Mouse (Mus musculus) MEL (cell line): ENCODE results near the gene Gabbr2. TPM values are rescaled to one million over a fixed set of nuclear protein-coding genes. Genes with fewer than 3 reads are reported as not detected.

ENCODE experiments used
- DNase-seq: peaks from one replicate; pipeline ENCODE4 v3.0.0; 2011; ENCODE audit warnings: low read depth, low spot score
- H3K27ac ChIP-seq: 2 replicates; pipeline ENCODE4 v1.5.1; 2012; ENCODE audit warnings: low read depth, mild to moderate bottlenecking, control low read depth, low read length, moderate library complexity; ENCODE audit not compliant: control insufficient read depth
- H3K27me3 ChIP-seq, 2 experiments: fragments of 150-350 bp in 1 of 2; sonication (generic) in 1 of 2; 2 replicates each; pipeline ENCODE4 v1.6.1; 2012; ENCODE audit warnings: low read length in 2 of 2, mild to moderate bottlenecking in 2 of 2, improper control_type of control experiment in 1 of 2, moderate library complexity in 1 of 2; ENCODE audit not compliant: insufficient read depth in 2 of 2, control insufficient read depth in 1 of 2
- H3K36me3 ChIP-seq, 2 experiments: 2 replicates each; pipeline ENCODE4 v1.6.1; 2012 to 2014; ENCODE audit warnings: low read length in 2 of 2, improper control_type of control experiment in 1 of 2, inconsistent platforms in 1 of 2, mild to moderate bottlenecking in 1 of 2; ENCODE audit not compliant: insufficient read depth in 2 of 2, control insufficient read depth in 1 of 2
- H3K4me1 ChIP-seq, 2 experiments: fragments of 150-350 bp in 1 of 2; sonication (generic) in 1 of 2; 2 replicates each; pipeline ENCODE4 v1.6.1; 2012; ENCODE audit warnings: low read length in 2 of 2, improper control_type of control experiment in 1 of 2, mild to moderate bottlenecking in 1 of 2; ENCODE audit not compliant: insufficient read depth in 2 of 2, control insufficient read depth in 1 of 2
- H3K4me3 ChIP-seq, 2 experiments: fragments of 150-350 bp in 1 of 2; sonication (generic) in 1 of 2; 2 replicates each; pipeline ENCODE4 v1.5.1; 2012; ENCODE audit warnings: low read depth in 2 of 2, low read length in 2 of 2, mild to moderate bottlenecking in 2 of 2, moderate library complexity in 2 of 2, control low read depth in 1 of 2, improper control_type of control experiment in 1 of 2; ENCODE audit not compliant: control insufficient read depth in 1 of 2, insufficient read depth in 1 of 2
- H3K79me2 ChIP-seq: 2 replicates; pipeline ENCODE4 v1.6.1; 2012; ENCODE audit warnings: mild to moderate bottlenecking, low read length, moderate library complexity; ENCODE audit not compliant: control insufficient read depth, poor library complexity, insufficient read depth
- H3K9ac ChIP-seq: 2 replicates; pipeline ENCODE4 v1.6.1; 2012; ENCODE audit warnings: low read depth, mild to moderate bottlenecking, control low read depth, low read length, moderate library complexity; ENCODE audit not compliant: control insufficient read depth, poor library complexity, severe bottlenecking
- H3K9me3 ChIP-seq: fragments of 150-350 bp; sonication (generic); replicated peaks from 2 replicates; pipeline ENCODE4 v1.6.1; 2012; ENCODE audit warnings: mild to moderate bottlenecking, low read length, improper control_type of control experiment, moderate library complexity; ENCODE audit not compliant: insufficient read depth
- BHLHE40 ChIP-seq: IDR thresholded peaks from 2 replicates; pipeline ENCODE4 v1.6.1; 2012; ENCODE audit warnings: low read depth, mild to moderate bottlenecking, inconsistent platforms, low read length, improper control_type of control experiment, borderline replicate concordance
- CHD1 ChIP-seq: IDR thresholded peaks from 2 replicates; pipeline ENCODE4 v1.6.1; 2012; ENCODE audit warnings: low read depth, mild to moderate bottlenecking, inconsistent platforms, low read length, improper control_type of control experiment
- CHD2 ChIP-seq: IDR thresholded peaks from 2 replicates; pipeline ENCODE4 v1.6.1; 2011; ENCODE audit warnings: low read length, improper control_type of control experiment
- CTCF ChIP-seq, 3 experiments: IDR thresholded peaks in 2 of 3; conservative IDR thresholded peaks in 1 of 3; 2 replicates each; pipeline ENCODE4 v1.5.1; 2011 to 2012; ENCODE audit warnings: low read length in 3 of 3, low read depth in 2 of 3, mild to moderate bottlenecking in 2 of 3, improper control_type of control experiment in 1 of 3, inconsistent platforms in 1 of 3, mixed read lengths in 1 of 3, moderate library complexity in 1 of 3; ENCODE audit not compliant: control insufficient read depth in 1 of 3, insufficient read depth in 1 of 3, poor library complexity in 1 of 3, severe bottlenecking in 1 of 3
- ELF1 ChIP-seq: IDR thresholded peaks from 2 replicates; pipeline ENCODE4 v1.6.1; 2014; ENCODE audit warnings: low read depth, mild to moderate bottlenecking, inconsistent platforms, low read length, improper control_type of control experiment, moderate library complexity
- EP300 ChIP-seq, 2 experiments: IDR thresholded peaks; 2 replicates each; pipeline ENCODE4 v1.6.1; 2011; ENCODE audit warnings: improper control_type of control experiment in 2 of 2, low read length in 2 of 2, low read depth in 1 of 2, mild to moderate bottlenecking in 1 of 2
- ETS1 ChIP-seq: IDR thresholded peaks from 2 replicates; pipeline ENCODE4 v1.6.1; 2012; ENCODE audit warnings: low read depth, mild to moderate bottlenecking, inconsistent platforms, low read length, improper control_type of control experiment, moderate library complexity
- GABPA ChIP-seq: IDR thresholded peaks from 2 replicates; pipeline ENCODE4 v1.6.1; 2012; ENCODE audit warnings: low read depth, mild to moderate bottlenecking, inconsistent platforms, low read length, improper control_type of control experiment, moderate library complexity
- GATA1 ChIP-seq: IDR thresholded peaks from 2 replicates; pipeline ENCODE4 v1.6.1; 2011; ENCODE audit warnings: low read depth, low read length, improper control_type of control experiment
- HCFC1 ChIP-seq: IDR thresholded peaks from 2 replicates; pipeline ENCODE4 v1.6.1; 2012; ENCODE audit warnings: low read depth, mild to moderate bottlenecking, inconsistent platforms, low read length, improper control_type of control experiment, moderate library complexity
- JUND ChIP-seq: IDR thresholded peaks from 2 replicates; pipeline ENCODE4 v1.6.1; 2011; ENCODE audit warnings: low read depth, mild to moderate bottlenecking, improper control_type of control experiment, low read length
- MAX ChIP-seq: IDR thresholded peaks from 2 replicates; pipeline ENCODE4 v1.6.1; 2011; ENCODE audit warnings: low read length, improper control_type of control experiment
- MXI1 ChIP-seq: IDR thresholded peaks from 2 replicates; pipeline ENCODE4 v1.6.1; 2011; ENCODE audit warnings: mild to moderate bottlenecking, low read depth, low read length, improper control_type of control experiment
- MYC ChIP-seq: IDR thresholded peaks from 2 replicates; pipeline ENCODE4 v1.6.1; 2011; ENCODE audit warnings: low read depth, mild to moderate bottlenecking, low read length, improper control_type of control experiment, moderate library complexity
- NELFE ChIP-seq: IDR thresholded peaks from 2 replicates; pipeline ENCODE4 v1.6.1; 2011; ENCODE audit warnings: low read depth, low read length, improper control_type of control experiment
- NRF1 ChIP-seq: IDR thresholded peaks from 2 replicates; pipeline ENCODE4 v1.6.1; 2014; ENCODE audit warnings: low read depth, mild to moderate bottlenecking, inconsistent platforms, low read length, improper control_type of control experiment, moderate library complexity; ENCODE audit not compliant: poor library complexity, insufficient read depth, severe bottlenecking
- POLR2A ChIP-seq, 2 experiments: IDR thresholded peaks; 2 replicates each; pipeline ENCODE4 v1.6.1; 2011 to 2012; ENCODE audit warnings: low read length in 2 of 2, mild to moderate bottlenecking in 2 of 2, control low read depth in 1 of 2, improper control_type of control experiment in 1 of 2, low read depth in 1 of 2, moderate library complexity in 1 of 2; ENCODE audit not compliant: control insufficient read depth in 1 of 2, insufficient read depth in 1 of 2, poor library complexity in 1 of 2
- RAD21 ChIP-seq: IDR thresholded peaks from 2 replicates; pipeline ENCODE4 v1.6.1; 2011; ENCODE audit warnings: mild to moderate bottlenecking, low read depth, low read length, improper control_type of control experiment
- RCOR1 ChIP-seq: IDR thresholded peaks from 2 replicates; pipeline ENCODE4 v1.6.1; 2012; ENCODE audit warnings: low read depth, mild to moderate bottlenecking, inconsistent platforms, low read length, improper control_type of control experiment
- SIN3A ChIP-seq: IDR thresholded peaks from 2 replicates; pipeline ENCODE4 v1.6.1; 2012; ENCODE audit warnings: low read length, improper control_type of control experiment, inconsistent platforms
- TAL1 ChIP-seq: IDR thresholded peaks from 2 replicates; pipeline ENCODE4 v1.6.1; 2012; ENCODE audit warnings: mild to moderate bottlenecking, inconsistent platforms, low read length, moderate library complexity, mixed read lengths
- TBP ChIP-seq: IDR thresholded peaks from 2 replicates; pipeline ENCODE4 v1.8.0; 2011; ENCODE audit warnings: low read depth, low read length, improper control_type of control experiment
- UBTF ChIP-seq: IDR thresholded peaks from 2 replicates; pipeline ENCODE4 v1.6.1; 2012; ENCODE audit warnings: low read depth, mild to moderate bottlenecking, inconsistent platforms, low read length, improper control_type of control experiment, moderate library complexity, borderline replicate concordance; ENCODE audit not compliant: insufficient read depth
- USF2 ChIP-seq, 2 experiments: IDR thresholded peaks; 2 replicates each; pipeline ENCODE4 v1.6.1; 2011 to 2012; ENCODE audit warnings: improper control_type of control experiment in 2 of 2, low read length in 2 of 2, borderline replicate concordance in 1 of 2, inconsistent platforms in 1 of 2, low read depth in 1 of 2, mild to moderate bottlenecking in 1 of 2; ENCODE audit not compliant: insufficient read depth in 1 of 2
- ZC3H11A ChIP-seq: IDR thresholded peaks from 2 replicates; pipeline ENCODE4 v1.6.1; 2012; ENCODE audit warnings: low read depth, mild to moderate bottlenecking, inconsistent platforms, low read length, improper control_type of control experiment
- ZMIZ1 ChIP-seq: IDR thresholded peaks from 2 replicates; pipeline ENCODE4 v1.6.1; 2012; ENCODE audit warnings: low read depth, mild to moderate bottlenecking, inconsistent platforms, low read length, improper control_type of control experiment, moderate library complexity
- polyA plus RNA-seq, 2 experiments: library from polyadenylated mRNA; stranded (reverse) in 1 of 2; unstranded in 1 of 2; fragments of >175 nt in 1 of 2; fragments of >200 nt in 1 of 2; gene quantifications; 2 replicates each; pipeline versions ENCODE4 v1.2.1 to v1.2.4; 2012; ENCODE audit warnings: low replicate concordance in 2 of 2, low read depth in 1 of 2; ENCODE audit not compliant: insufficient read length in 2 of 2, insufficient read depth in 1 of 2, missing spikeins in 1 of 2
- total RNA-seq: library from RNA; depleted of rRNA; stranded (reverse); fragments of 300-350 nt; gene quantifications from 2 replicates; pipeline ENCODE4 v1.2.3, GENCODE M21; 2012

Gabbr2 gene
- total and polyA plus RNA-seq, 3 experiments: not detected

DNA sequence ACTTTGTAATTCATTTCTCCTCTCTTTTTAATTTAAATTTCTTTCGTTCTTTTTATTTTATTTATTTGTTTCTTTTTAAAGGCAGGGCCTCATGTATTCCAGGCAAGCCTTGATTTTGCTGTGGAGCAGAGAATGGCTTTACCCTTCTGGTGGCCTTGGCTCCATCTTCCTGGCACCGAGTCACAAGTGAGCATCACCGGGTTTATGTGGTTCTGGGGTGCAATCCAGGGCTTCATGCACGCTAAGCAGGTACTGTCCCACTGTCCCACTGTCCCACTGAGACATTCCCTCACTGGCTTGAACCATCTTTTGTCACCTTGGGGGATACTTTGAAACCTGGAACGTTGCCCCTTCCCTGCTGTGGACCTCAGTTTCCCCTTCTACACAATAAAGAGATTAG, 147.1 kb downstream of the Gabbr2 start:
- Histone ChIP-seq H3K9me3 (no peaks in the 10 kb centered on the region), H3K27me3 (no peaks in the 10 kb centered on the region)
- TF ChIP-seq GABPA: no peak
- TF ChIP-seq NRF1: no peak
- TF ChIP-seq UBTF: no peak
- TF ChIP-seq JUND: no peak
- TF ChIP-seq MAX: no peak
- no peak for TF ChIP-seq BHLHE40
- no peak for TF ChIP-seq POLR2A (IDR thresholded peaks at IDR 0.05; ENCODE audit: control insufficient read depth in 1 of 2, insufficient read depth in 1 of 2, low read depth in 1 of 2, low read length in 2 of 2, poor library complexity in 1 of 2)
- no peak for TF ChIP-seq CTCF (IDR thresholded peaks at IDR 0.05 in 2 of 3, conservative IDR thresholded peaks at IDR 0.05 in 1 of 3; ENCODE audit: control insufficient read depth in 1 of 3, insufficient read depth in 1 of 3, low read depth in 2 of 3, low read length in 3 of 3, poor library complexity in 1 of 3, severe bottlenecking in 1 of 3)
- no peak for TF ChIP-seq RCOR1
- TF ChIP-seq ELF1: no peak
- no peak for TF ChIP-seq NELFE
- TF ChIP-seq MYC: no peak
- no peak for TF ChIP-seq GATA1
- TF ChIP-seq TAL1: no peak
- TF ChIP-seq HCFC1: no peak
- TF ChIP-seq CHD2: no peak
- TF ChIP-seq CHD1: no peak
- no peak for TF ChIP-seq RAD21
- no peak for TF ChIP-seq MXI1

DNA sequence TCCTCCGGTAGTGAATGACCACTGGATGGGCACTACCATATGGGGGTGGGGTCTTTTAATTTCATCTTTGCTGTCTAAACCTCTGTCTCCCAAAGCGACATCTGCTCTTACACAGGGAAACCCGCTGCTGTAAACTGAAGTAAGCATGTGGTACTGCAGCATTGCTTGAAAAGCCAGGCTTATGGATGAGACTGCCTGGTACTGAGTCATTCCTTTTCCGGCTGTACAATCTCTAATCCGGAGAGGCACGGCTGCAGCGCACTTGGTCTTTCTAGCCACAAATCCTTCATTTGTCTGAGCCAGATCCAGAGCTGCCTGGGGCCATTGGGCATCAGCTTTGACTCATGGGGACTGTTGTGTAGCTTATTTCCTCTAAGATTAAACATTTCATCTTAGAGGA, 149.1 kb downstream of the Gabbr2 start:
- no peaks in the 10 kb centered on the region for H3K4me1 ChIP-seq
- TF ChIP-seq GATA1 (no peak), ELF1 (no peak), USF2 (IDR thresholded peaks at IDR 0.05; ENCODE audit: borderline replicate concordance in 1 of 2, insufficient read depth in 1 of 2, low read depth in 1 of 2, low read length in 2 of 2) (no peak), TBP (no peak), ZMIZ1 (no peak), CHD1 (no peak), CTCF (IDR thresholded peaks at IDR 0.05 in 2 of 3, conservative IDR thresholded peaks at IDR 0.05 in 1 of 3; ENCODE audit: control insufficient read depth in 1 of 3, insufficient read depth in 1 of 3, low read depth in 2 of 3, low read length in 3 of 3, poor library complexity in 1 of 3, severe bottlenecking in 1 of 3) (no peak), HCFC1 (no peak), SIN3A (no peak), NELFE (no peak), ETS1 (no peak), ZC3H11A (no peak), EP300 (IDR thresholded peaks at IDR 0.05; ENCODE audit: low read depth in 1 of 2, low read length in 2 of 2) (no peak)
- TF ChIP-seq, all 39 proteins: peak for 0
- H3K9me3 ChIP-seq: no peaks in the 10 kb centered on the region
- no peak overlapping the region for H3K27ac ChIP-seq
- H3K4me3 ChIP-seq: no peak overlapping the region
- H3K9ac ChIP-seq: no peak overlapping the region
- no peaks in the 10 kb centered on the region for H3K36me3 ChIP-seq
- no peaks in the 10 kb centered on the region for H3K79me2 ChIP-seq
- no peaks in the 10 kb centered on the region for H3K27me3 ChIP-seq
- DNase-seq: no peak

More for the DNA sequence above, 147.1 kb downstream of the Gabbr2 start:
- Histone ChIP-seq H3K27ac (no peak overlapping the region), H3K4me1 (peaks cover 0 to 3% of the 10 kb centered on the region in 2 experiments; a peak in 2 of 4 replicates), H3K79me2 (no peaks in the 10 kb centered on the region), H3K36me3 (0 out of 4 replicates have a peak, but pooled peaks cover 0 to 3% of the 10 kb centered on the region in 2 experiments), H3K9ac (no peak overlapping the region), H3K4me3 (no peak overlapping the region)
- no peak for DNase-seq
